Mouse (Mus musculus) natural killer cell, adult 2 months (primary cell): ENCODE results near the gene Arcn1.

Experiments
- DNase-seq, 2 experiments: peaks; one replicate each; pipeline ENCODE4 v3.0.0; 2022; ENCODE audit warnings: low spot score in 2 of 2

Arcn1 gene

DNA sequence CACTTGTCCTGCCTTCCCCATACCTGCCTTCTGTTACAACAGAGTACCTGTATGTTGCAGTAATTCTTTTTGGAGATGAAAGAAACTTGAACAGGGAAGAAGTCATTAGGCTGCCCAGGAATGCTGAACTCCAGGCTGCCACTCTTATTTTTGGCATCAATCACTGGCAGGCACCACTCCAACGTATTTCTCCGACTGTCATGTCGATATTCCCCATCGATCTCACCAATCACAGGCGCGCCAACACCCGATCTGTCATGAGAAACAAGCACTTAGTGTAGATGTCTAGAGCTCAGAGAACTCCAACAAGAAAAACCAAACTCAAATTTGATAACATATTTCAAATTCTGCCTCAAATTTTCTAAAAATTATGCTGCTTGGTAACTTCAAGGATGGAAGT is 22.3 kb downstream of the Arcn1 start:
- DNase-seq: no peak

GRCm38 (mm10) chr9:44740663-44741192 is 26.9 kb downstream of the Arcn1 start:
- no peak for DNase-seq

GRCm38 (mm10) chr9:44737240-44737949 is 30.2 kb downstream of the Arcn1 start:
- DNase-seq: no peak

DNA sequence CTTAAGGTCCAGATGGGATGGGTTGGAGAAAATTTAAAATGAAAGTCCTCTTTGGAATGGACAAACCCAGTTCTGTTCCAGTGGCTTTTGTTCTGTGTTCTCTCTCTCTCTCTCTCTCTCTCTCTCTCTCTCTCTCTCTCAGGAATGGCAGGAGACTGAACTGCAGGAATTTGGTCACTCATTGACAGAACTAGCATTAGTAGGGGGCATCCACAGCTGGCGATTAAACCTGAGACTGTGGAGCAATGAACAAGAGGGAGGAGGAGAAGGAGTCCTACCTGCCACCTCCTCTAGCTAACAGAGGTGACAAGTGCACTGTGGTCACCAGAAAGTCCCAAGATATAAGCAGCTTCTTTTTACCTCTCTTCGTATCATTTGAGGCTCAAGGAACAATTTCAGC is 31.3 kb downstream of the Arcn1 start:
- DNase-seq: no peak

DNA sequence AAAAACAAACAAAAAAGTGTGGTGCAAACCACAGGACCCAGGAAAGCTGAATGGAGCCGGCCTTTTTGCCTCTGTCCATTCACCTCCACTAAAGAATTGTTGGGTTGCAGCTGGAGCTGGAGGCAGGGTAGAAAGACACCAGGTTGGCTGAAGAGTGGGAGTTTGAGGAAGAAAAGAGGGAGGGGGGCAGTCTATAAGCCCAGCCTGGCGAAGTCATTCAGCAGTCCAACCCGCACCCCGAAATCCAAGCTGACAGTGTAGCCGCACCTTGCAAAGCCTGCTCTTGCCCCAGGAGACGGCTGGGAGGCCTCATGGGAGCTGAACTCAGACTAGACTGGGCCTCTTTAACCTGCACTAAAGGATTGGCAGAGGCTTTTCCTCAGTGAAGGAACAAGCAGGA is 31.8 kb downstream of the Arcn1 start:
- no peak for DNase-seq

DNA sequence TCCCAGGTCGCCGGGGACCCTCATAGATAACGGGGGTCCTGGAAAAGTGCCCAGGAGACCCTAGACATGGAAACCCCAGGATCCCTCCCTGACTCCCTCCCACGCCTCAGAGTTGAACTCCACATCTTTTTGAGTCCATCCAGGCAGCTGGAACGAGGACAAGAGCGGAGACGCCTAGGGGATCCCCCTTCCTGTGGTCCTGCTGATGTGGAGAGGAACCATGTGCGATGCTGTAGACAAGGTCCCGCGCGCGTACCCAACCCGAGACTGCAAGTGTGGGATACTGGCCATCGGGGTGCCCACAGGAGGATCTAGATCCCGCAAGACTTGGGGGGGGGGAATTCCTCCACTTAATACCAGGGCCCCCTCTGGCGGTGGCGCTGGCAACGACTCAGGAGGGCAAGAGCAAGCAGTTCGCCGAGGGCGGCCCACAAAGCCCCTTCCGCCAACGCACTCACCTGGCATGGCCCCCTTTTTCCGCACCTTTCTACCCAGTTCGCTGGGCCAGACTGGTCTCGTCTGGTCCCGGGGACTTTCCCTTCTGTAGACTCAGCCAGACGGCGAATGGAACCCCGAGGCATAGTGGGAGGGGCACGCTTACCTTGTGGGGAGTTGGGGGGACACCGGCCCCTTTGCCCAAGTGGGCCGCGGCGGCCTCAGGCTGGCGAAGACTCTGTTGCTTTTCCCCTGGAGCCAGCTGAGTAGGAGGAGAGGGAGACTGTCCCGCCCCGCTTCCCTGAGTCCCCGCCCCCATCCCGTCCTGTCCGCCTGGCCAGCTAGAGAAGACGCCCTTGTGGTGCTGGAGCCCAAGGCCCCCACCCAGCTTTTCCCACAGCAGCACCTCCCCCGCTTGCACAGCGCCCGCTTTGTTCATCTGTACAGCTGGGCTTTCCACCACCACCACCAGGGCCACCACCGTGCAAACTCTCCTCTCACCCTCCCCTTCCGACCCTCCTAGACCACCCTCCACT is 32.8 kb downstream of the Arcn1 start, which contains the start of gene Phldb1:
TSS of gene Phldb1 (minus strand) at position 675 of the 971 bp plus-strand sequence.
- DNase-seq: peak; percentile 57 to 59

- DNase-seq: peak; percentile 61 to 75
Observed at GRCm38 (mm10) chr9:44733671-44734523, 33.7 kb downstream of the Arcn1 start.

GRCm38 (mm10) chr9:44732921-44733530 is 34.6 kb downstream of the Arcn1 start:
- DNase-seq: no peak

DNA sequence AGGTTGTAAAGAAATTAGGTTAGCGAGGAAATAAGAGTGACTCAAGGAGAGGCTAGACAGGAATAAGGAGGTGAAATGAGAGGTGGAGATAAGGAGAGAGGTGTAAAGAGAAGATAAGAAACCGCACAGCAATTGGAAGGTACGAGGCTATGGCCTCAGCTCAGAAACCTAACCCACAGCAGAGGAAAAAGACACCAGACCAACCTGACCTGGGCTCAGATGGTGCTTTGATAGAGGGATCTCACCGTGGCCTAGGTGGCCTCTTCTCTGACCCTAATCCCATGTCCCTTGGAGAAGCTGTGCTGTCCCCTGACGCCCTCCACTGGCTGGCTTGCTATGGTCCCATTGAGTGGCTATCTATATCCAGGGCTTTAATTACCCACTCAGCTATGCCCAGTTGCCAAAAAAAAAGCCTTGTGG is 35.5 kb downstream of the Arcn1 start:
- DNase-seq: no peak

GRCm38 (mm10) chr9:44727441-44727840 is 40.2 kb downstream of the Arcn1 start:
- DNase-seq: no peak

DNA sequence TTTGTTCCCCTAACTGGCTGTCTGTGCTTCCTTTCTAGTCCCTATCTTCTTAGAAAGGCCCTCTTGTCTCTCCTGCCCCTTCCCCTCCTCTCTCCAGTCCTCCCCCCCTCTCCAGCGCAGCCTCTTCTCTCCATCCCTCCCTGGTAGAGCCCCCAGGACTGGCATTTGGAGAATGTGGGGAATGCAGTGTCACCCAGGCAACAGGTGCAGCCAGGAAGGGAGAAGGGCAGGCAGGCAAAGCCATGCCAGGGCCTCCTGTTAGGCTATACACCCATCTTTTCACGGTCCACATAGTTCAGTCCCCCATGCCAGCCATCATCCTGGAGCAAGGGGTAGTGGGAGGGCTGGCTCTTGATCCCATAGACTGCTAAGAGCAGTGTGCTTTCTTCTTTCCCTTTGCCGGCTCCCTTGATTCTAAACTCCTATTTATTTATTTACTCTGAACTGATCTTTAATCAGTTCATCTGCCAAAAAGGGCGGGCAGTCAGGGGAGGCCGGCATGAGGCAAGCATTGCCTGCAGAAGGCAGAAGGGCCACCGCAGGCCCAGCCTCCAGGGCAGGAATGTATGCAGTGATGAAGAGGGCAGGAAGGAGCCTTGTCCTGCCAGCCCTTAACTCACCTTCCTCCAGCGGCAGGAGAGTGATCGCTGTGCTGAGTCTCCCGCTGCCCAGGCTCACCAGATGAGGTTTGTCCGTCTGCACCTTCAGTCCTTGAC is 41.1 kb downstream of the Arcn1 start:
- no peak for DNase-seq

DNA sequence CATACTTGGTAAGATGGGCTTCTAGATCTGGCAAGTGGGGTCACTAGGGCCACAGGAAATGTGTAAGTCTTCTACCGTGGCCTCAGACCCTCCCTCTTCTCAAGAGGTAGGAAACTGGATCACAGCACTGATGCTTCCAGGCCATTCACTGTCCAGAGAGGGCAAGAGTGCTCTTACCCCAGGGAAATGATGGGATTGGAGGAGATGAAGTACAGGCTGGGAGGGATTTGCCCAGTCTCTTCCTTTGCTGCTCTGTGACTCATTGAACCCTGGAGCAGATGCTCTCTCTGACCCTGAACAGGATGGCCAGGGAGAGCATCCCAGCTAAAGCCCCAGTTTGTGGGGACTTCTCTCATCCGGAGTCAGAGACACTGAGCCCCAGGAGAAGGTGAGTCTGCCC is 43.0 kb downstream of the Arcn1 start:
- no peak for DNase-seq

DNA sequence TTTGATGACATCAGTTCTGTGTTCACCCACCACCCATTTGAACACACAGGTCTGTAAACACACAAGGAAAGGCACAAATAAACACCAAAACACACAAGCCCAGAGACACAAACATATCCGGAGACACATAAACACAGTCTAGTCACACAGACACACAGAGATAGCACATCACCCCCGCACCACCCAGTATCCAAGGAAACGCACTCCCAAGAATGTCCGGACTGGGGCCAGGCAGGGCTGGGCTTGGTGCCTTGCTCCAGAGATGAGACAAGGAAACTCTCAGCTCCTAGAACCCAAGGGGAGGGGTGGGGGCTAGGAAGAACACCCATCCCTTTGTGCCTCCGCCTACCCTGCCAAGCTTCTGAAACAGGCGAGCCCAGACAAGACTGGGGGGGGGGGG is 43.4 kb downstream of the Arcn1 start:
- DNase-seq: no peak

DNA sequence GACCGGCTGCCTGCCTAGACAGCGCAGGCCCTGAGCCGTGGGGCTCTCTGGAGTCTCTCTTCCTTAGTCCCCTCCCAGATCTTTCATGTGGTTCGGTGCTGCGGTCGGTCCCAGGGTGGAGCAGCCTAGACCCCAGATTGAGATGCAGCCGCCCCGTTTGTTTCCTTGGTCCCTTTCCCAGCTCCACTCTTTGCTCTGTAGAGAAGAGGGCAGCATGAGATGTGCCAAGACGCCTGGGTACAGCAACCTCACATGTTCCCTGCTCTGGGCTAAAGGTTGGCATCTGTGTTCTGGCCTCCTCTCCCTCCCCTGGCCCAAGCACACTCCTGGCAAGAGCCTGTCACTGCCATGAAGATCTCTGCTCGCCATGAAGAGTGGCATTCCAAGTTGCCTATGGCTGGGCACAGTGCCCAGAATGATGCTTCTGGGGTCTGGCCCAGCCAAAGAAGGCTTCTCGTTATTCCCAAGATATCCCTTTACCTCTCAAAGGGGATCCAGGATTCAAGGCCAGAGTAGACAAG is 44.1 kb downstream of the Arcn1 start:
- no peak for DNase-seq

DNA sequence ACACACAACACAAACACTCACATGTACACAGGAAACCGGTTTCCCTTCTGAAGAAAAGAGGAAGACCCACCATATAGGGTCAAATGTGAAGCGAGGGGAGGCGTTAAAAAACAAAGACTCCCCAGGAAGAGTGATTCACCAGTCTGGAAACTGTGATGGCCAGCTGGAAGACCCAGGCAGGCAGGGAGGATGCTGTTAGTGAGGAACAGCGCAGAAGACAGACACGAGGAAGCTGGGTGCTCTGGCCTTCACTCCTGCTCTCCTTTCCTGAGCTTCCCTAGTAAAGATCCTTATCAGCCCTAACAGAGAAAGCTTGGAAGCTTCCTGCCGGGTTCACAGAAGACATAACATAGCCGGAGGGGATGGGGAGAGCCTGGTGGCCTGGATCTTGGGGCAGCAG is 44.6 kb downstream of the Arcn1 start:
- no peak for DNase-seq

DNA sequence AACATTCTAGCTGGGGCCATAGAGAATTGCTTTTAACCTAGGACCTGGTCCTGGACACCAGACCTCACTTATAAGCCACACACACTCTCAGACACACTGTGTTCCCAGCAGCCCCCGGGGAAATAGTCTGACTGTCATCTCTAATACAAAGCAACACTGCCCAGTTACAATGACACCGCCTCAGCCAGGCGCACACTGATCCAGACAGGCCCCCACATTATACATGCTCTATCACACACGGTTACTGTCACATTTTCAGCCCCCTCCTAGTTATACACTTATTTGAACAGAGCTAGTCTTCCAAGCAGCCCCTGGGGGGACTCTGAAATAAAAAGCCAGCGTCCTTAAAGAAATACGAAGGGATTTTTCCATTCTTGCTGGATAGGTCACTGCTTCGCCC is 45.1 kb downstream of the Arcn1 start:
- DNase-seq: no peak

DNA sequence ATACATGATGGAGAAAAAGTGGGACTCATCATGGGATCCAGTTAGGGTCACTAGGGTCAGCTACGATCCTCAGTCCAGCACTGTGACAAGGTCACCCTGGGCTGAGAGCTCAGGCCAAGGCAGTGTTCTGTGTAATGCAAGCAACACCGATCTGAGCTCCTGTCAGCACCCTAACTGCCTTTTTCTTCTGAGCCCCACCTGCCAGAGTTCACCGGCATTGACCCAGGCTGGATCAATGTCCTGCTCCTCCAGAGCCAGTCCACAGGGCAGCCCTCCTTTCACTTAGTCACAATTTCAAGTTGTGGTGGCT is 45.8 kb downstream of the Arcn1 start:
- no peak for DNase-seq

- peak in 1 of 2 experiments; percentile 22 for DNase-seq
Observed at GRCm38 (mm10) chr9:44721154-44721876, 46.3 kb downstream of the Arcn1 start.

- peak; percentile 44 to 46 for DNase-seq
Observed at GRCm38 (mm10) chr9:44720358-44721153, 47.1 kb downstream of the Arcn1 start.
